ENCODE assay signal across 7 mouse cellular contexts in genomic region chr17:87283055-87283754, GRCm38 (mm10). TPM values are rescaled to one million over a fixed set of nuclear protein-coding genes. Genes with fewer than 3 reads are reported as not detected.
DNase-seq lines count a peak whose midpoint lies in the region; ATAC-seq and TF ChIP-seq lines count a peak whose summit lies in the region.

No protein-coding gene starts in this region.

- no peak for TF ChIP-seq EP300 in ES-Bruce4 (IDR thresholded peaks at IDR 0.05; ENCODE audit: insufficient read depth, low read depth, low read length)

- H3K9me3 ChIP-seq in ES-Bruce4 (replicated peaks; ENCODE audit: control insufficient read depth, insufficient read depth, low read length, poor library complexity, severe bottlenecking) = peaks cover 8% of the 10 kb centered on the region; the same call in 1 of the 2 replicates
- H3K9me3 ChIP-seq in heart, embryonic 15.5 days (replicated peaks) = no peaks in the 10 kb centered on the region

- TF ChIP-seq POLR2A in ES-Bruce4 (IDR thresholded peaks at IDR 0.05; ENCODE audit: insufficient read depth, low read length) = no peak

- peak; percentile 41 for ATAC-seq in heart, embryonic 15.5 days (replicated peaks; ENCODE audit: insufficient number of reproducible peaks, insufficient read depth, low FRiP score, low read depth)

- no peaks in the 10 kb centered on the region for H3K27me3 ChIP-seq in ES-Bruce4 (ENCODE audit: control insufficient read depth, insufficient read depth, low read length, poor library complexity, severe bottlenecking)
- peaks cover 33% of the 10 kb centered on the region for H3K27me3 ChIP-seq in heart, embryonic 15.5 days

- no peak for TF ChIP-seq CTCF in ES-Bruce4 (IDR thresholded peaks at IDR 0.05; ENCODE audit: low read depth, low read length)

- no peaks in the 10 kb centered on the region for H3K4me1 ChIP-seq in ES-Bruce4 (ENCODE audit: control insufficient read depth, insufficient read depth, low read length)
- H3K4me1 ChIP-seq in heart, embryonic 15.5 days (replicated peaks) = peaks cover 23% of the 10 kb centered on the region

- H3K27ac ChIP-seq in ES-Bruce4 (ENCODE audit: insufficient read depth, low read length) = no peak overlapping the region
- H3K27ac ChIP-seq in heart, embryonic 15.5 days = peak overlapping the region; percentile 92

- H3K4me2 ChIP-seq in heart, embryonic 15.5 days = peak overlapping the region; percentile 96

- DNase-seq in T-cell, adult 2 months (ENCODE audit: low spot score) = peak; percentile 78
- DNase-seq in embryo, embryonic 11 days = peak; percentile 63
- DNase-seq in kidney, postnatal 4 days = peak; percentile 74 to 82
- DNase-seq in lung, postnatal 36 days = peak; percentile 57
- DNase-seq in spleen, adult 12 weeks (ENCODE audit: low spot score) = peak; percentile 58

- under 1% methylated on average over 56 of the region's 56 CpGs for WGBS in heart, embryonic 15.5 days

- H3K9ac ChIP-seq in ES-Bruce4 (ENCODE audit: low read depth, poor library complexity, severe bottlenecking) = peak overlapping the region; percentile 95
- peak overlapping the region; percentile 87 for H3K9ac ChIP-seq in heart, embryonic 15.5 days

- no peaks in the 10 kb centered on the region for H3K36me3 ChIP-seq in ES-Bruce4 (ENCODE audit: control insufficient read depth, insufficient read depth, low read length, poor library complexity, severe bottlenecking)
- no peaks in the 10 kb centered on the region for H3K36me3 ChIP-seq in heart, embryonic 15.5 days

- peak overlapping the region; percentile 64 for H3K4me3 ChIP-seq in ES-Bruce4 (ENCODE audit: low read depth, low read length)
- H3K4me3 ChIP-seq in heart, embryonic 15.5 days = peak overlapping the region; percentile 76

RNA-seq across cellular contexts. Expression of gene Ttc7, which starts 0.5 kb away (rescaled TPM):
- 9.7 and 10.7 TPM in 2 replicates for polyA plus RNA-seq in ES-Bruce4 (2011; ENCODE audit: insufficient read depth, insufficient read length, low read depth, missing spikeins)
- 2.8 and 7.1 TPM in 2 replicates for polyA plus RNA-seq in heart, embryonic 15.5 days (2015; fragmentation: Nextera tagmentation; extraction: Ambion mirVana)

RNA-seq across cellular contexts. Expression of gene Mcfd2, which starts 17.5 kb away (rescaled TPM):
- polyA plus RNA-seq in ES-Bruce4 (2011; ENCODE audit: insufficient read depth, insufficient read length, low read depth, missing spikeins) = 34.1 and 35.2 TPM in 2 replicates
- 77.6 and 88.6 TPM in 2 replicates for polyA plus RNA-seq in heart, embryonic 15.5 days (2015; fragmentation: Nextera tagmentation; extraction: Ambion mirVana)
